Mouse (Mus musculus): ENCODE results near the gene Ift172. TPM values are rescaled to one million over a fixed set of nuclear protein-coding genes. Genes with fewer than 3 reads are reported as not detected.

Gene Ift172
- polyA plus RNA-seq, 1 experiment from 2014 or later: 22.7 TPM

DNA sequence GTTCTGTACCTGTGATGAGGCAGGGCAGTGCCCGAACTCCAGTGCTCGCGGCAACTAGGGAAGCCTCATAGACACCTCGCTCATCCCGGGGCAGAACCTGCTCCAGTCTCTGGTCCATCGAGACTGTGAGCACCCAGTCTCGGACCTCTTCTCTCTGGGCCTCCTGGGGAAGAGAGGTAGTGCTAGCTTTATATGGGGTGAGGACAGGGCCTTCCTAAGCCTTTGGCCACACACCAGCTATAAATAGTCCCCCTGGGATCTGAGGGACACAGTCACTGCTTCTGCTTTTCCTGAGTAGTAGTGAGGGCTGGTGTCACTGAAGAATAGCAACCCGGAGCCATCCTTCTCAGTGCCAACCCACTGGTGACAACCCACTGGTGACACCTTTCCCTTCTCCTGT is 37.1 kb downstream of the Ift172 start:
- Histone ChIP-seq H3K9ac (ENCODE audit: low read depth, low read length) (no peak overlapping the region), H3K27me3 (ENCODE audit: control insufficient read depth, insufficient read depth, low read length) (no peaks in the 10 kb centered on the region), H3K9me3 (replicated peaks; ENCODE audit: control insufficient read depth, low read length) (no peaks in the 10 kb centered on the region), H3K4me1 (ENCODE audit: control insufficient read depth, insufficient read depth, low read length) (peaks cover 23% of the 10 kb centered on the region), H3K4me3 (ENCODE audit: low read depth, low read length) (no peak overlapping the region), H3K4me2 (no peak overlapping the region), H3K36me3 (ENCODE audit: control insufficient read depth, insufficient read depth, low read length) (peaks cover 22% of the 10 kb centered on the region), H3K27ac (ENCODE audit: low read depth, low read length) (0 out of 2 replicates have a peak overlapping the region, but pooled peaks have one; percentile 3)
- WGBS (ENCODE audit: insufficient replicate concordance): 82% methylated on average over 8 of the region's 8 CpGs
- ATAC-seq (replicated peaks; ENCODE audit: insufficient number of reproducible peaks, low FRiP score, low TSS enrichment): no peak

- Histone ChIP-seq H3K4me1 (ENCODE audit: control insufficient read depth, insufficient read depth, low read length) (peaks cover 23% of the 10 kb centered on the region), H3K4me2 (peak overlapping the region; percentile 29; the same call in 1 of the 2 replicates), H3K4me3 (ENCODE audit: low read depth, low read length) (no peak overlapping the region), H3K9me3 (replicated peaks; ENCODE audit: control insufficient read depth, low read length) (no peaks in the 10 kb centered on the region), H3K27me3 (ENCODE audit: control insufficient read depth, insufficient read depth, low read length) (no peaks in the 10 kb centered on the region), H3K27ac (ENCODE audit: low read depth, low read length) (no peak overlapping the region), H3K9ac (ENCODE audit: low read depth, low read length) (no peak overlapping the region), H3K36me3 (ENCODE audit: control insufficient read depth, insufficient read depth, low read length) (peaks cover 29% of the 10 kb centered on the region)
- 83% methylated on average over 16 of the region's 16 CpGs for WGBS (ENCODE audit: insufficient replicate concordance)
- ATAC-seq (replicated peaks; ENCODE audit: insufficient number of reproducible peaks, low FRiP score, low TSS enrichment): no peak
Measured at GRCm38 (mm10) chr5:31252795-31253545, 37.9 kb downstream of the Ift172 start.

GRCm38 (mm10) chr5:31252151-31252550 is 38.8 kb downstream of the Ift172 start:
- WGBS (ENCODE audit: insufficient replicate concordance): 51% methylated on average over 10 of the region's 10 CpGs
- no peak overlapping the region for H3K27ac ChIP-seq (ENCODE audit: low read depth, low read length)
- no peaks in the 10 kb centered on the region for H3K27me3 ChIP-seq (ENCODE audit: control insufficient read depth, insufficient read depth, low read length)
- peak overlapping the region; percentile 70 for H3K4me2 ChIP-seq
- no peaks in the 10 kb centered on the region for H3K9me3 ChIP-seq (replicated peaks; ENCODE audit: control insufficient read depth, low read length)
- ATAC-seq (replicated peaks; ENCODE audit: insufficient number of reproducible peaks, low FRiP score, low TSS enrichment): no peak
- H3K36me3 ChIP-seq (ENCODE audit: control insufficient read depth, insufficient read depth, low read length): peaks cover 34% of the 10 kb centered on the region
- peak overlapping the region; percentile 41 for H3K4me3 ChIP-seq (ENCODE audit: low read depth, low read length)
- peaks cover 23% of the 10 kb centered on the region for H3K4me1 ChIP-seq (ENCODE audit: control insufficient read depth, insufficient read depth, low read length)
- peak overlapping the region; percentile 55; the same call in 1 of the 2 replicates for H3K9ac ChIP-seq (ENCODE audit: low read depth, low read length)

- H3K4me1 ChIP-seq (ENCODE audit: control insufficient read depth, insufficient read depth, low read length): peaks cover 23% of the 10 kb centered on the region
- peak within 1 kb of the TSS; percentile 41 for H3K4me3 ChIP-seq (ENCODE audit: low read depth, low read length)
- H3K27me3 ChIP-seq (ENCODE audit: control insufficient read depth, insufficient read depth, low read length): no peaks in the 10 kb centered on the region
- no peak within 1 kb of the TSS for H3K27ac ChIP-seq (ENCODE audit: low read depth, low read length)
- peak within 1 kb of the TSS; percentile 55 for H3K9ac ChIP-seq (ENCODE audit: low read depth, low read length)
- H3K9me3 ChIP-seq (replicated peaks; ENCODE audit: control insufficient read depth, low read length): no peaks in the 10 kb centered on the region
- peak; percentile 77 for ATAC-seq (replicated peaks; ENCODE audit: insufficient number of reproducible peaks, low FRiP score, low TSS enrichment)
- WGBS (ENCODE audit: insufficient replicate concordance): 12% methylated on average over 47 of the region's 47 CpGs
- peaks cover 36% of the 10 kb centered on the region for H3K36me3 ChIP-seq (ENCODE audit: control insufficient read depth, insufficient read depth, low read length)
- peak within 1 kb of the TSS; percentile 70 for H3K4me2 ChIP-seq
Measured at GRCm38 (mm10) chr5:31251541-31252101, 39.3 kb downstream of the Ift172 start, which contains the start of gene Krtcap3. TSS of gene Krtcap3 (plus strand) at chr5:31251691.

GRCm38 (mm10) chr5:31250716-31251115 is 40.2 kb downstream of the Ift172 start:
- no peak for ATAC-seq (replicated peaks; ENCODE audit: insufficient number of reproducible peaks, low FRiP score, low TSS enrichment)
- 47% methylated on average over 4 of the region's 4 CpGs for WGBS (ENCODE audit: insufficient replicate concordance)
- Histone ChIP-seq H3K36me3 (ENCODE audit: control insufficient read depth, insufficient read depth, low read length) (peaks cover 43% of the 10 kb centered on the region), H3K27ac (ENCODE audit: low read depth, low read length) (no peak overlapping the region), H3K9me3 (replicated peaks; ENCODE audit: control insufficient read depth, low read length) (no peaks in the 10 kb centered on the region), H3K9ac (ENCODE audit: low read depth, low read length) (no peak overlapping the region), H3K27me3 (ENCODE audit: control insufficient read depth, insufficient read depth, low read length) (no peaks in the 10 kb centered on the region), H3K4me1 (ENCODE audit: control insufficient read depth, insufficient read depth, low read length) (peaks cover 23% of the 10 kb centered on the region), H3K4me3 (ENCODE audit: low read depth, low read length) (no peak overlapping the region), H3K4me2 (no peak overlapping the region)

DNA sequence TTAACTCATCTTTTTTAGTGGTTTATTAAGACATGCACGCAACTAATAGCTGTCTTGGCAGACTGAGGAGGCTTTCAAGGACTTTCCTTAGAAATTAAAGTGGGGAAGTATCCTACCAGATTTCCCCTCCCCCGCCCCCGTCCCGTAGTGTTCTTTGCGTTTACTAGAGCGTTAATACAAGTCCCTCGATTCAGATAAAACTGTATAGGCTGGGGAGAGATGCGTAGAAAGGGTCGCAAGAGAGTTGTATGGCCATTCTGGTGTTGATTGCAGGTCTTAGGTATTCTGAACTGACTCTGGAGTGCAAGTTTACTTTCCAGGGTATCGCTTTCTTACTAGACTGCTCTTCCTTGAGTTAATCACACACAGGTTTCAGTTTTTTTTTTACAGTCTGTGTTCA is 48.7 kb downstream of the Ift172 start:
- Histone ChIP-seq H3K9me3 (replicated peaks; ENCODE audit: control insufficient read depth, low read length) (no peaks in the 10 kb centered on the region), H3K27me3 (ENCODE audit: control insufficient read depth, insufficient read depth, low read length) (no peaks in the 10 kb centered on the region), H3K4me1 (ENCODE audit: control insufficient read depth, insufficient read depth, low read length) (peaks cover 5% of the 10 kb centered on the region), H3K4me3 (ENCODE audit: low read depth, low read length) (peak overlapping the region; percentile 89), H3K9ac (ENCODE audit: low read depth, low read length) (peak overlapping the region; percentile 98), H3K27ac (ENCODE audit: low read depth, low read length) (peak overlapping the region; percentile 99; the same call in 1 of the 2 replicates), H3K4me2 (peak overlapping the region; percentile 75), H3K36me3 (ENCODE audit: control insufficient read depth, insufficient read depth, low read length) (peaks cover 24% of the 10 kb centered on the region)
- WGBS (ENCODE audit: insufficient replicate concordance): 26% methylated on average over 10 of the region's 10 CpGs
- no peak for ATAC-seq (replicated peaks; ENCODE audit: insufficient number of reproducible peaks, low FRiP score, low TSS enrichment)

- Histone ChIP-seq H3K4me2 (peak overlapping the region; percentile 75), H3K9me3 (replicated peaks; ENCODE audit: control insufficient read depth, low read length) (no peaks in the 10 kb centered on the region), H3K4me3 (ENCODE audit: low read depth, low read length) (peak overlapping the region; percentile 89), H3K4me1 (ENCODE audit: control insufficient read depth, insufficient read depth, low read length) (peaks cover 5% of the 10 kb centered on the region), H3K9ac (ENCODE audit: low read depth, low read length) (peak overlapping the region; percentile 98), H3K27me3 (ENCODE audit: control insufficient read depth, insufficient read depth, low read length) (no peaks in the 10 kb centered on the region), H3K36me3 (ENCODE audit: control insufficient read depth, insufficient read depth, low read length) (peaks cover 21% of the 10 kb centered on the region), H3K27ac (ENCODE audit: low read depth, low read length) (peak overlapping the region; percentile 99)
- no peak for ATAC-seq (replicated peaks; ENCODE audit: insufficient number of reproducible peaks, low FRiP score, low TSS enrichment)
- 2% methylated on average over 13 of the region's 13 CpGs for WGBS (ENCODE audit: insufficient replicate concordance)
Measured at GRCm38 (mm10) chr5:31241522-31242034, 49.3 kb downstream of the Ift172 start.

DNA sequence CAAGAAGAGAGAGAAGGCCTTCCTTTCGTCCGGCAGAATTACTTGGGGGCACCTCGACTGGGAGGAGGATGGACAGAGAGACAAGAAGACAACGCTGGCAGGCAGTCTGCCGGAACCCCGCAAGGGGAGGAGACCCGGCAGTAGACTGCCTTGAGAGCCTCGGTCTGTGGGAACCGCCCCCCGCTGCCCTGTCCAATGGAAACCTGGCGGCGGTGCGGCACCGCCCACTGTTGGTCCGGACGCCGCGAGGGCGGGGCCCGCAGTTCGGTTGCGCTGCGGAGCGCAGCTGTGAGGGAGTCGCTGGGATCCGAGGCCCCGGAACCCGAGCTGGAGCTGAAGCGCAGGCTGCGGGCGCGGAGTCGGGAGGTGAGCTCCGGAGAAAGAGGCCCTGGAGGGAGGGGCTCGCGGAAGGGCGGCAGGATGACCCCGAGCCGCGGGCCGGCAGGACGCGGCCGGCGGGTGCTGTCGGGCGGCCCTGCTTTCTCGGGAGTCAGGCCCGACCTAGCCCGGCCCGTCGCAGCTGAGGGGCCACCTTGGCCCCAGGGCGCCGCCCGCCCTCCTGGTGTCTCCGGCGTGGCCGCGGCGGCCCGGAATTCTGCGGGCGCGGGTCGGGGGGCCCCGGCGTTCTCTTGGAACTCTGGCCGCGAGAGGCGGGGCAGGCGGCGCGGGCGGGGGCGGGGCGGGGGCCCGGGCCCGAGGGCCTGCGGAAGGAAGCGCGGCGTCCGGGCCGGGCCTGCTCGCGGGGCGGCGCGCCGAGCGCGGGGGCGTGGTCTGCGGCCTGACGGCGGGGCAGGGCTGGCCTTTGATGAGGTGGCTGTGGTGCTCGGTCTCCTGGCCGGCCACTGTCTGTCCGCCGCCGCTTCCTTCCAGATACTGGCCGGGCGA is 50.0 kb downstream of the Ift172 start, which contains the start of the genes Nrbp1 and Gm9970:
Gene Nrbp1 (plus strand): TSS at position 228 of the 885 bp plus-strand sequence.
Gene Gm9970 (minus strand): TSS at position 596 of the 885 bp plus-strand sequence.
- Histone ChIP-seq H3K9ac (ENCODE audit: low read depth, low read length) (peak within 1 kb of the TSS; percentile 98), H3K4me1 (ENCODE audit: control insufficient read depth, insufficient read depth, low read length) (peaks cover 5% of the 10 kb centered on the region), H3K27ac (ENCODE audit: low read depth, low read length) (peak within 1 kb of the TSS; percentile 99), H3K4me2 (peak within 1 kb of the TSS; percentile 75), H3K27me3 (ENCODE audit: control insufficient read depth, insufficient read depth, low read length) (no peaks in the 10 kb centered on the region), H3K9me3 (replicated peaks; ENCODE audit: control insufficient read depth, low read length) (peaks cover 2% of the 10 kb centered on the region; the same call in 1 of the 2 replicates), H3K36me3 (ENCODE audit: control insufficient read depth, insufficient read depth, low read length) (peaks cover 16% of the 10 kb centered on the region), H3K4me3 (ENCODE audit: low read depth, low read length) (peak within 1 kb of the TSS; percentile 89)
- ATAC-seq (replicated peaks; ENCODE audit: insufficient number of reproducible peaks, low FRiP score, low TSS enrichment): peak; percentile 98
- under 1% methylated on average over 80 of the region's 103 CpGs for WGBS (ENCODE audit: insufficient replicate concordance)

Data from heart, embryonic 11.5 days (tissue).